Mouse (Mus musculus) right cerebral cortex, postnatal 25 days (tissue): ENCODE results near the gene Gm12184.
"Not testable (repeated sequence)": the region's sequence is repeated elsewhere in the genome, so short reads cannot be mapped to it uniquely, and the experiment has no call there.

Experiments
- DNase-seq: peaks from one replicate; pipeline ENCODE4 v3.0.0; 2022

Gm12184 gene

DNA sequence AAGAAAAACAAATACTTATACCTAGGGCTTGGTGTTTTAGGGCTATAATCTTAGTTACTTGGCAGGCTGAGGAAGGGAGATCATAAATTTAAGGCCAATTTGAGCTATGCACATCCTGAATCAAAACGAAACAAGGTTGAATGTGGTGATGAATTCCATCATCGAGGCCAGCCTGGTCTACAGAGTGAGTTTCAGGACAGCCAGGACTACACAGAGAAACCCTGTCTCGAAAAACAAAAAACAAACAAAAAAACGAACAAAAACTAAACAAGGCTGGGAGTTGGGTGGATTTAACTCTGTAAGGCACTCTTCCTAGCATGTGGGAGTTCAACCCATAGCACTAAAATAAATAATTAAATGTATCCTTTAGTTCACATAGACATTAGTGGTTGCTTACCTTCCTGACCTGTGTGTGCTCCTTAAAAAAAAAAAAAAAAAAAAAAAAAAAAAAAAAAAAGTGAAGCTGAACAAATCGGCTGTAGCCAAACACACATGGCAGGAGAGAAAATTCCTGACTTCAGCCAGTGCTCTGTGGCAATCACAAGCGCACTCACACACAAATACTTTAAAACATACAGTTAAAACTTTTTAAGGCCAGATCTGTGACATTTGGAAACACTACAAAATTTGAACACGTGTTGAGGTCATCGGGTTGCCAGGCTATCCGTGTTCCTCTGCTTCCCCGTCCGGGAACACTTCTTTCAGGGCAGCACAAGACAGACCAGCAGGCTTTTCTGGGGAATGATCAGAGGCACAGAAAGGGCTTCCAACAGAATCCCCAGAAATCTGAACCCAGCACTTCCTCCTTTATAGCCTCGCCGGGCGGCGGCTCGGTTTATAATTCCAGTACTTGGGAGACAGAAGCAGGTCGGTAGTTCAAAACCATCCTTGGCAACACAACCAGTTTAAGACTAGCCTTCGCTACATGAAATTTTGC lies 27.2 kb downstream of the Gm12184 start:
- peak; percentile 47 for DNase-seq

GRCm38 (mm10) chr11:48798308-48798707 lies 28.1 kb downstream of the Gm12184 start:
- DNase-seq: no peak

DNA sequence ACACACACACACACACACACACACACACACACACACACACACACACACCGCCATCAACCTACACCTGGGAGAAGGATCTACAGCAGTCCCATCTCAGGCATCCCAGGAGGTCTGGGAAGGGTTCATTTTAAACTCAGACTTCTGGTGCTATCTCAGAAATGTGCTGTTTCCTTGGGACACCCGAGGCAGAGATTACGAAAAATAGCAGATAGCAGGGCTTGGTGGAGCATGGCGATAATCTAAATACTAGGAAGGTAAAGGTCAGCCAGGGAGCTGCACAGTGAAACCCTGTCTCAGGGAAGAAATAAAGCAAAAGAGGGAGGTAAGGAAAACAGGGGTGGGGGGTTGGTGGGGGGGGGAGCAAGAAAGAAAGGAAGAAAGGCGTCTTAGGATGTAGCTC lies 29.2 kb downstream of the Gm12184 start:
- DNase-seq: no peak

DNA sequence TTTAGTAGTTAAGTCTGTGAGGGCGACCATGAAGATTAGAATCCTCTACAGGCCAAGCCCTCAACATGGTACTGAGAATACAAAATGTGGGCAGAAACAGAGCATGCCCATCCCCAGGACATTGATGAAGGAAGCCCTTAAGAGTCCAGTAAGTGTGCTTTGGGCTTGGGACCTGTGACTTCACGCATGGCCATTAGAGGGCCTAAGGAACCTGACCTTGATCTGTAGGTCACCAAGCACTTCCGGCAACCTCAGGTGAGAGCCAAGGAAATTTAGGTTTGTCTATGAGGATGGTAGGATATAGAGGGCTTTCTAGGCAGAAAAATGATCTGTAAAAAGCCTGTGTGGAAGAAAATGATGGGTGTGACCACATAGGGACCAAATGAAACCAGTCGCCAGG lies 30.2 kb downstream of the Gm12184 start:
- DNase-seq: no peak

- DNase-seq: no peak
These were observed 31.2 kb downstream of the Gm12184 start for GRCm38 (mm10) chr11:48795221-48795620.

GRCm38 (mm10) chr11:48793184-48793583 lies 33.3 kb downstream of the Gm12184 start:
- DNase-seq: no peak

DNA sequence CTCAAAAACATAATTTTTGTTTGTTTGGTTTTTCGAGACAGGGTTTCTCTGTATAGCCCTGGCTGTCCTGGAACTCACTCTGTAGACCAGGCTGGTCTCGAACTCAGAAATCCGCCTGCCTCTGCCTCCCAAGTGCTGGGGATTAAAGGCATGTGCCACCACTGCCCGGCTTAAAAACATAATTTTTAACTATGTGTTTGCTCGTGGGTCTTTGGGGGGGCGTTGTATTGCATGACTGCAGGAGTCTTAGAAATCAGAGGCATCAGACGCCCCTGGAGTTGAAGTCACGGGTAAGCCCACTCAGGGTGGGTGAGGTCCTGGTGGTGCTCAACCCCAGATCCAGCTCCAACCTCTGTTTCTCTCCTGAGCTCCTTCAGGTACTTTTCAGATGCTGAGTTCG lies 34.6 kb downstream of the Gm12184 start:
- DNase-seq: not testable (repeated sequence)

GRCm38 (mm10) chr11:48790946-48791345 lies 35.5 kb downstream of the Gm12184 start:
- DNase-seq: no peak

- DNase-seq: peak; percentile 78
These were observed 36.3 kb downstream of the Gm12184 start for GRCm38 (mm10) chr11:48789973-48790823.

- DNase-seq: no peak
These were observed 37.2 kb downstream of the Gm12184 start for GRCm38 (mm10) chr11:48789215-48789614.

DNA sequence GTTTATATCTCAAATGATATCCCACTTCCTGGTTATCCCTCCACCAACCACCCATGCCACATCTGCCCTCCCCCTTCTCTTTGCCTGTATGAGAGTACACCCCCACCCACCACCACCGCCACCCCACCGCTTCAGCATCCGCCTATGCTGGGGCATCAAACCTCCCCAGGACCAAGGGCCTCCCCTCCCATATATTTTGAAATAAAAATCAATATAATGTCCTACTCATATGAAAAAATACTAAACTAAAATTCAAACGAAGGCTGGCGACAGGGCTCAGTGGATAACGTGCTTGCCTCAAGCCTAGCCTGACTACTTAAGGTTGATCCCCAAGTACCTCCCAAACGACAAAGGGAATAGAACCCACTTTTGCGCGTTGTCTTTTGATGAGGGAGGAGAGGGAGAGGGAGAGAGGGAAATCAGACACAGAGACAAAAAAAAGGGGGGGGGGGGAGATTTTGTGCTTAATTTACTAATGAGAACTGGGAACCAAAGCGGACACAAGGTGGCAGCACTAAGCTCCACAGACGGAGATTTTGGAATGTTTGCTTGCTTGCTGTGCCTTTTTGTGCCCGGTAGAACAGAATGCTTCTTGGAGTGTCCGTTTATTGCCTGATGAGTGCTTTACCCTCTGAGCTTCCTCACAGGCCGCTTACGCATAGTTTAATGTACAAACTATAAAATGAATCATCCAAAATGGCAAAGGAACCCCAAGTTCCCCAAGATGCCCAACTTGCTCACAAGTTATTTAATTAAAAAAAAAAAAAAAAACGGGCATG lies 38.0 kb downstream of the Gm12184 start:
- peak; percentile 64 for DNase-seq

- DNase-seq: no peak
These were observed 38.8 kb downstream of the Gm12184 start for GRCm38 (mm10) chr11:48787455-48788211.

DNA sequence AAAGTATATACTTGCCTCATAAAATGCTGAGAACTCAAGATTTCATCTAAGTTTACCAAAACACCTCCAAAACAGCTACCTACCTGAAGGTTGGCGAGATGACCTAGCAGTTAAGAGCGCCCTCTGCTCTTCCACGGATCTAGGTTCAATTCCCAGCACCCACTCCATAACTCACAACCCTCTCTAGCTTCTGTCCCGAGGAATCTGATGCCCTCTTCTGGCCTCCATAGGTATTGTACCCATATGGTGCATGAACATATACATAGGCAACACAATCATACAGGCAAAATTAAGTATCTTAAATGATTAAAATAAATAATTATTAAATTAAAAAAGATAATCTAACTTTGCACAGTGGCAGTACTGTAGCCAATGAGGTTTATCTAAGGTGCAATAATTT lies 44.2 kb downstream of the Gm12184 start:
- no peak for DNase-seq

- DNase-seq: no peak
These were observed 47.0 kb downstream of the Gm12184 start for GRCm38 (mm10) chr11:48779450-48779849.

- no peak for DNase-seq
These were observed 49.2 kb downstream of the Gm12184 start for GRCm38 (mm10) chr11:48777303-48777702.

- no peak for DNase-seq
These were observed 49.8 kb downstream of the Gm12184 start for GRCm38 (mm10) chr11:48776664-48777063.

DNA sequence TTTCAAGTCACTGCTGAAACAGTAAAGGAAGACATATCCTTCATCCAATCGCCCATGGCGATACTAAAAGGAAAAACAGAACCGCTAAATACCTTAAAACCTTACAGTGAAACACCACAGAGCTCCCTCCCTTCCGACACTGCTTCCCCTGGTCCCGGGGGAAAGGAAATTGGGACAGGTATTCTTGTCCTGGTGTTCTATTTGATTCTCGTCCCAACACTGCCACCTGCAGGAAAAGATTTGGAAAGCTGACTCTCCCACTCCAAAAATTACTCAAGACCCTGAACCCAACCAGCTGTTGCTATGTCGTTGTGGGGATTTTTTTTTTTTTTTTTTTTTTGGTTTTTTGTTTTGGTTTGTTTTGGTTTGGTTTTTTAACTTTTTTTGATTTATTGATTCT lies 51.0 kb downstream of the Gm12184 start:
- peak; percentile 66 for DNase-seq
